Mouse (Mus musculus) neutrophil, adult 5-6 weeks (primary cell): ENCODE measurements around the gene Slc24a3. TPM values are rescaled to one million over a fixed set of nuclear protein-coding genes. Genes with fewer than 3 reads are reported as not detected.

Source experiments
- ATAC-seq: fragments of 151-379, 151-347 bp; 2 replicates; pipeline ENCODE4 v1.8.0; 2017; ENCODE audit warnings: mild to moderate bottlenecking, moderate TSS enrichment; ENCODE audit not compliant: insufficient number of reproducible peaks, poor library complexity, low FRiP score, severe bottlenecking; ENCODE audit errors: extremely low read depth
- total RNA-seq: library from RNA; stranded (forward); fragments of 200-1000 nt; gene quantifications from 2 replicates; pipeline ENCODE4 v1.2.3, GENCODE M21; 2017

Slc24a3 gene
- total RNA-seq, 1 experiment from 2014 or later = 1.0 TPM

DNA sequence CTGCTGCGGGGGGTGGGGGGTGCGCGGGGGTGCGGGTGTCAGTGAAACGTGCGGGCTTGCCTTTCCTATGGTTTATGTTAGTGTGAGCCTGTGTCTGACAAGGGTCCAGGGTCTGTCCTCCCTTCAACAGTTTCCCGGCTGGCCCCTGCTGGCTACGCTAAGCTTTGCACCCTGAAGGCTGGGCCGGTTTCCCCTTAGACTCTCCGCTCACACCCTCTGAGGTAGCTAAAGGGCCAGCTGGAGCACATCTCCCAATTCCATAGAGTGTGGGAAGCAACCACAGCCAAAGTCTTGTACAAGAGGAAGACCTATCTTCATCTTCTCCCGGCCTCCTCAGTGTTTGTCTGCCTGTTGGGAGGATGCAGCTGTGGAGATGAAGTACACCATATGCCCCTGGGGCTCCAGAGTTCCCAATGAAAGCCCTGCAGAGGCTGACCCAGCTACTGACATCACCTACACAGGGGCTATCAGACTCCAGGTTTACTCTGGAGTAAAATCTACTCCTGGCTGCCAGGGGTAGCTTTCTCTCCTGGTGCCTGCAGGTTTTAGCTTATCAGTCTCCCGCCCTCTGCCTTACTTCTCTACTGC, 487.9 kb downstream of the Slc24a3 start:
- no peak for ATAC-seq

DNA sequence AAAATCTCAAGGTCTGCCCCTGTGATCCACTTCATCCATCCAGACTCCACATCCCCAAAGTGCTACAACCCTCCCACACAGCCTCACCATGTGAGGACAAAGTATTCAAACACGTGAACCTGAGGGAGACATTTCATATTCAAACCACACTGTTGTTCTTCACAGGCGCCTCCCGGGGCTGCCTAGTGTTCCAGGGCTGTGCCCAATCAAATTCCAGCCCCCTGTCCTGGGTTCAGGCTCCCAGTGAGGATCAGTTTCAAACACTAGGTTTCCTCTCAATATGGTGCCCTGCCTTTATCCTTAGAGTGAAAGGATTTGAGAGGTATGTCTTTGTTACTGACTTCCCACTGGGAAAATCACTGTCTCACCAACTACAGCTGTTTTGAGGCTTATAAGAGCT, 488.6 kb downstream of the Slc24a3 start:
- no peak for ATAC-seq

DNA sequence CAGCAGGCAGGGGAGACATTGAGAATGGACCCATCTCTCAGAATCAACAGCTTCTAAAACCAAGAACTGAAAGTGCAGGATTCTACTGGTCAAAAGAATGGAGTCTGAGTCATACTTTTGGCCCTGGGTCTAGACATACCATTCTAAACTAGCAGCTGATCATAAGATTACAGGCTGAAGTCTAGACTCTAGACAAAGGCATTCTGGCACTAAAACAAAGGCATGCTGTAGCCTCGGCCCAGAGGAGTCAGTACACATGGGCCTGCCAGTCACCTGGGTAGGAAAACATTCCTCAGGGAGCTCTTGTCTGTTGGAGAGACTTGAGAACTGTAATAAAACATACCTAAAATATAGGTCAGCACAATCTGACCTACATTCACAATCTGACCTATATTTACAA, 489.2 kb downstream of the Slc24a3 start:
- no peak for ATAC-seq

DNA sequence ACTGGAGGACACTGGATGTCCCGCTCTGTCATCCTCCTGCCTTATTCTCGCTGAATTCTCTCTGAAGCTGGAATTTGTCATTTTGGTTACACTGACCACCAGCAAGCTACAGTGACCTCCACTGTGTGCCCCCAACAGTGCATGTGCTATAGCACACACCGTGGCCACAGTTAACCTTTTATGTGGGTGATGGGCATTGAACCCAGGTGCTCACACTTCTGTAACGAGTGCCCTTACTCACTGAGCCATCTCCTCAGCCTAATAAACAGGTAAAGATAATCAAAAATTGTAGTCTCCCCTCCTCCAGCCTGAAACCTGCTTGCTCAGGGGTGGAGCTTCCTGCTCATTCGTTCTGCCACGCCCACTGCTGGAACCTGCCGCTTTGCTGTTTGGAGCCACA, 493.7 kb downstream of the Slc24a3 start:
- ATAC-seq = no peak

DNA sequence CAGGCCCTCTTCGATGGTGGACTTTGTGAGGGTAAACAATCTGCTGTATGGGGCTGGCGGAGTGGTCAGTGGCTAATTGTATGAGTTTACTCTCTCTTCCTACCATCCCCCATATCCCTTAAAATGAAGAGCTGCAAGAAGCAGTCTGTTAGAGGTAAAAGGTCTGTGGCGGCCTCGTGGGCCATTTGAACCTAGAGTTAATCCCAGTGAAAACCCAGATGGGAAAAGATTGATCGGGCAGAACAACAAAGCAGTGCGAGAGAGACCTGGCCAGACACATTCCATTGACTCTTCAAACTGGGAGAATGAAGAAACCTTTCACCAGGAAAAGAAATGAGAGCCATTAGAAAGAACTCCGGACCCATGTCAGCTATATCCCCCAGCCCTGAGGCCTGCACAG, 496.3 kb downstream of the Slc24a3 start:
- no peak for ATAC-seq

DNA sequence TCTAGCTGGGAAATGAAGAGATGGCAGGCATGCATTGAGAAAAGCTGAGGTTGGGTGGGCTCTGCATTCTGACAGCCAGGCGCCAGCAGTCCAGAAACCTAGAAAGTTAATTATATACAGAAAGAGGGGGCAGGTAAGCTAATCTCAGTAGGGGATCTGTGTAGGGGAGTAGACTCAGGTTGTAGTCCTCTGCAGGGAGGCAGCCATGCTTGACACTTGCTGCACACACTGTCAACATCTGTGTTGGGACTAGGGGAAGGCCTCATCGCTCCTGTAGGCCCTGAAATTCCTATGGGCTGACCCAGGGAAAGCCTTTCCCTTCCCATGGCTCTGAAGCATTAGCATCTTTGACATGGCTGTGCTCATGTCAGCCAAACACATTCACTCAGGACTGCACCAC, 496.8 kb downstream of the Slc24a3 start:
- ATAC-seq = no peak

DNA sequence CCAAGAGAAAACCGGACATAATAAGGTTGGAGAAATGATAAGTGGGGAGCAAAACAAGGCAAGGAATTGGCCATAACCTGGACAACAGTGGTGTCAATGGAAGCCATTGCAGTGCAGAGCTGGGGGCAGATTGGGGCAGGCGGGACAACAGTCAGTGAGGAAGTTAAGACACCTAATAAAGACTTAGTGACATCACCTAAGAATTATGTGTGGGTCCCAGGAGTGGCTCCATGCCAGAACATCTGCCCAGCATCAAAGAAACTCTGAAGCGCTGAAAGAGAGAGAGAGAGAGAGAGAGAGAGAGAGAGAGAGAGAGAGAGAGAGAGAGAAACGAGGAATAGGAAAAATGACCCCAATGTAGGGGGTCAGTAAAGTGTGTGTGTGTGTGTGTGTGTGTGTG, 500.6 kb downstream of the Slc24a3 start:
- no peak for ATAC-seq

DNA sequence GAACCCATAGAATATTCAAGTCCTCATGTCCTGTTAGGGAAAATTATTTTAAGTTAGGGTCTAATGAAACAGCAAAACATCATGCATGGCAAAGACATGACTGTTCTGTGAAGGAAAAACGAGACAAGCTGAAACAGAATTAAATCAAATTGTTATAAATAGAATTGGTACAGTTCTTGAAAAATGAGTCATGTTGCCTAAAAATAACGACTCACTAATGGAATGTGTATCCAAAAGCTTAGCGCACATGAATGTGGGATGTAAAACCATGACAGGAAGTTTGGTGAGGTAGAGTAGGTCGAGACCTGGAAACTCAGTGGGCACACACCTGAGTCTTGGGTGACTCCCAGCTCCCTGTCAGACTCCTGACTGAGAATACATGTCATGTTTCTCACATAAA, 502.6 kb downstream of the Slc24a3 start:
- no peak for ATAC-seq

DNA sequence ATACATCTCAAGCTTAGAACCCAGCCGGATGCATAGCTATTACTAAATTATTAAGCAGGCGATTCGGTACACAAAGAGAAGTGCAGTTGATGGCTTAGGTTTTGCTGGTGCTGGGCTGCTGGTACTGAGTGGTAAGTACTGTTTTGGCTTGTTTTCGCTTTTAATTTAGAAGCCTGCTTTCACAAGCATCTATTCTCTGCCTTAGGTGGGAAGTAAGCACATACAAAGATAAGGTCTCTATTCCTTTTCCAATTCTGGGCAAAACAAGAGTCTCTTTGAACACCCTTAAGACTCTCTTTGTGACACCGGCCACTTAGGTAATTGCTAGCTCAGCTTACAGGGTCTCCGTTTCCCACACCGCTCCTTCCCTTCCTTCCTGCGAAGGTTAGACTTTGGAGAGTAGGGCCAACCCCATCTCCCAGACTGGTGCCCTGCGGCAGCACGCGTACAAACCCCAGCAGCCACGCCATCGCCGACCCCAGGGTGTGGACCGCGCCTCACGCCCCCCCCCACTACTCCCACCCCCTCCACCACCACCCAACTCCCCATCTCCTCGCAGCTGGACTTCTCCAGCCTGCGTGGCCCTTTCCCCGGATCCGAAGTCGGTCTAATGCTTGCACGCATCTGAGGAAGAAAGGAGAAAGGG, 507.1 kb downstream of the Slc24a3 start:
- no peak for ATAC-seq

DNA sequence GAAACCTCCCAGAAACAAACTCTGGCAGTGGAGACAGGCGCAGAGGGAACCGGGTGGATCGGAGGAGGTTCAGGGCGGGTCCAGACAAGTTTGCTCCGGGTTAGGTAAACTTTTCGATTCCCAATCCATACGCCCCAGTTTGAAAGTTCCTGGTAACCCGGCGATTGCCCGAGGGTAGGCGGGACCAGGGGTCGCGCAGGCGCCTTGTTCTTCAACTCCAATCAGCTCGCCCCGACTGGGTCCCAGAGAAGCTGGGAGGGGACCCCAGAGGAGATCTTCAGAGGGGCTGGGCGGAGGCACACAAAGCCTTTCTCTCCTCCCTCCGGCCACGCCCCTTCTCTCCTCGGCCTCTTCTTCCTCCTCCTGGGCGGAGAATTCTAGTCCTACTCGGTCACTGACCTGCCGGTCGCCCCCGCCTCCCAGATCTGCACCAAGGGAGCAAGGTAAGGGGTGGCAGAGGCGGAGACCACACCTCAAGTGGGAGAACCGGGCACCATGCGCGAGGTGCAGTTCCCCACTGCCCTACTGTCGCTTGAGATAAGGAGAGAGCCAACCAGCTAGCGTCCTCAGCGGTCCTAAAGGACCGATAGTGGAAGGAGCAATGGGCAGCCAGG, 507.7 kb downstream of the Slc24a3 start, which contains the start of gene Rin2:
Gene Rin2, plus strand, starts transcription at position 74 of the 614 bp plus-strand sequence.
- ATAC-seq = no peak

DNA sequence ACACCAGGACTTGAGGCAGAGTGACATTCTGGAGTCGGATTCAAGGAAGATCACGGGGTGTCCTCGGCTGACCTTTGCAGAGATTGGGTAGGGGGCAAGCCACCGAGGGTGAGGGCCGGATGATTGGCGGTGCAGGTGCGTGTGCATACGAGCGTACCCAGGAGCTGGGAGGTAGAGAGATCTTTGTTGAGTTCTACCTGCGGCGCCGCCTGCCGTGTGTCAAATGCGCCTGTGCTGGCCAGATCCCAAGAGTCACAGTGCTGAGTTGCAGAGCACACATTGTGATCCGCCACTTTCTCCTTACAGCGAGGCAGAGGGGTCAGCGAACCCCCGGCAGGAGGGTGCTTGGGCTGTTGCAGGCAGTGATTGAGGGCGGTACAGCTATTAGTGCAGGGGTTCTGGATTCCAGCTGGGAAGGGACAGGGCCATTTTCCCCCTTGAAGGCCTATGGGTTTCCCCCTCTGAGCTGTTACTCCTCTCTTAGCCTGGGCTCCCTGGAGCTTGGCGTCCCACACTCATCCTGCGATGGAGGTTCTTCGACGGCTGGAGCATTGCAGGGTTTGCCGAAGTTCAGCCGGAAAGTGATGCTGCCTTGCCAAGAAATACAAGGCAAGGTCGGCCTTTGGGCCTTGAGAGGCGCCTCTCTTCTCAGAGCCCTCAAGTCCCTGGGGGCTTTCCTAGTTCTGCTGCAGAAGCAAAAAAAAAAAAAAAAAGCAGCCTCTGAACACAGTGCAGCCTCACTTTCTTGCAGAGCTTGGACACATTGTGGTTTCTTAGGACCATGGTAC, 508.4 kb downstream of the Slc24a3 start:
- 0 out of 2 replicates have a peak, but pooled peaks have one; percentile 15 for ATAC-seq

DNA sequence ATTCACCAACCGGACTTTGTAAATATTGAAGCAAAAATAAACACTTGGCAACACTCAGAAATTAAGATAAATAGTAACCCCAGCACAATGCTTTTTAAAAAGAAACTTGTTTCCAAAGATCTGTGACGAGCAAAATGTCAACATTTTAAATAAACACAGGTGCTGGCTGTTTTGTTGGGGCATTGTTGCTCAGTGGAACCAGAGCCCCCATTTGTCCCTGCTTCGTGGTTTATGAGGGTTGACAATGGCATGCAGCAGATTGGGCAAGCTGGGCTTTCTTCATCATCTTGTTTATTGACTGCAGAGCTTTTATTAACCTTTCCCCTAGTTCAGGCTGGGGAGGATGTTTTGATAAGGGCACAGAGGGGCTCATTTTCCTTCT, 509.0 kb downstream of the Slc24a3 start:
- no peak for ATAC-seq

DNA sequence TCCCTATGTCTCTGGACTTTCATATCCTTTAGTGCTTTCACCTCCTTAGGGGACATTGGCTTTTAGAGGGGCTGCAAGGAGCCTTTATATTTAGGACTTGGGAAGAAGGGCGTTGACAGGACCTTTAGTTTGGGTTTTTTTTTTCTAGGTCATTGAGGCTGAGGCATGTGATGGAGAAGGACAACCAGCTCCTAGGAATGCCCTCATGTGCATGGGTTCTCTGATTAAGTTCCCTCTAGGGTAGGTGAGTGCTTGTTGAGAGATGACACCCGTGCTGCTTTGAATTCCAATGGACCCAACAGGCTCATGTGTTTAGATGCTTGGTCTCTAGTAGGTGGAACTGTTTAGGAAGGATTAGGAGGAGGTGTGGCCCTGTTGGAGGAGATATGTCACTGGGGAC, 509.4 kb downstream of the Slc24a3 start:
- no peak for ATAC-seq

DNA sequence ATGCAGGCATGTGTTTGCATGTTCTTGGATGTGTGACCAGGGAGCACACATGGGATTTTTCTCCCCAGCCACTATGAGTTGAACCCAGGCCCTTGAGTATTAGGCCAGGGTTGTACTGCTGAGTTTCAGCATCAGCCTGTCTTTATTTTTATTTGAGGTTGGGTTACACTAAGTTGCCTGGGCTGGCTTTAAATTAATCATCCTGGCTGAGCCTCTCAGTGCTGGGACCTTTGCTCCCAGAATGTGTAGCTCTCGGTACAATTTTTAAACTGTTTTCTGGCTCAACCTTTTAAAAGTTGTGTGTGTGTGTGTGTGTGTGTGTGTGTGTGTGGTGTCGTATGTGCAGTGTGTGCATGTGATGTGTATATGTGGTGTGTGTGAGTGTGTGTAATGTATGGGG, 512.6 kb downstream of the Slc24a3 start:
- ATAC-seq = no peak

DNA sequence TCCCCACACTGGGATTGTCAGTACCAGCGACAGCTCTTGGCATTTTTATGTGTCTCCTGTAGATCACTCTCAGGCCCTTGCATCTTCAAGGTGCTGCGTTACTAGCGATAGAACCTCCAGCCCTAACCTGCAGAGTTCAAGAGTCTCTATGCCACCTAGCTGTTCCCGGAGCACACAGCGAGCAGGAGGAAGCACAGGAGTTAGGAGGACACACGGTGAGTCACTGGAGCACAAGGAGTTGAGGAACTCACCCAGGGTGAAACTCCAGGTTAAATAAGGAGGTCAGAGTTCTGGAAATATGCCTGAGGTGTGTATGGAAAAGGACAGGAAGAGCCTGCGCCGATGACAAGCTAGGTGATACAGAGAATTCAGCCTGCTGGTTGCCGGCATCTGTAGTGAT, 513.2 kb downstream of the Slc24a3 start:
- ATAC-seq = no peak

DNA sequence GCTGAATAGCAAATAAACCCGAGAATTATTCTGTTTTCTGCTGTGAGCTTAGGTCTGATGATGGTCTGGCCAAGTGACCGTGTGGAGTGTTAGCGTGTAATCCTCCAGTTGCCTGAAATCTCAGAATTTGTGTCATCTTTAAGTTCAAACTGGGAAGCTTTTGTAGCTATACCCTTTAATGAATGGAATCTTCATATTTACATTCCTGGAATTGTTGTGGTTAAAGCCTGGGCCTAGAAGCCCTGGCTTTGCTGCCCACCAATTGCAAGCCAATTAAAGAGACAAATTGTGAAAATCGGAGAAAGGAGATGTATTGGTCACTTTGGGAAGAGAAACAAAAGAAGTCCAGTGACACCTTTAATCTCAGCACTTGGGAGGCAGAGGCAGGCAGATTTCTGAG, 514.1 kb downstream of the Slc24a3 start:
- no peak for ATAC-seq

DNA sequence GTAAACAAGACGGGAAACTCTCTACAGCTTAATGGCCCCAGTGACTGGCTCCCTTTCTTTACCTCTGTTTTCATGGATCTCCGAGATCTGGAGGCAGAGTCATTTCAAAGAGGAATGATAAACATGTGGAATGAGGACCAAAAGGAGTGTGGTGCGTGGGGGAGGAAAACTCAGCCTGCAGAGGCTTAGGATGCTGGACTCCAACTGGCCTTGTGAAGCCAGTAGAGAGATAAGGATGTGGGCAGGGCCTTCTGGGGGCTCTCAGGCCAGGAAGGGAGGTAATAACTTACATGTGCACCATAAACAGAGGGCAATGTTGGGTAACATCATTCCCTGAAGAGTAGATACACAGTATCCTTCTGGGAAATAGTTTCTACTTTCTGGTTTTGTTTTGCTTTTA, 515.4 kb downstream of the Slc24a3 start:
- no peak for ATAC-seq

DNA sequence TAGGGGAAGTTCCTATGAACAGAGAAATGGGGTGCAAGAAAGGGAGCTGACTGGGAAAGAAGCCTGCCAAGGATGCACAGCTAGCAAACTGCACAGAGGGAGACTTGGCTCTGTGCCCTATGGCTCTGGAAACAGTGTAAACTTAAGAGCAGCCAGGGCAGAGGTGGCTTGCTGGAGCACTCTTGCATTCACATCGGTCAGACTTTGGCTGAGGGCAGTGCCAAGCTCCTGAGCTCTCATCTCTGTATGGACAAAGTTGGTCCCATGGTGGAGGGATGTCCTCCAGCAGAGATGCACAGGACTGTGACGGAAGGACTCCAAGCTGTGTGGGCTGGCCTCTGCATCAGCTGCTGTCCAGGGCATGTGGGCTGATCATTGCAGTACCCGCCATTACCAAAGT, 516.0 kb downstream of the Slc24a3 start:
- no peak for ATAC-seq

DNA sequence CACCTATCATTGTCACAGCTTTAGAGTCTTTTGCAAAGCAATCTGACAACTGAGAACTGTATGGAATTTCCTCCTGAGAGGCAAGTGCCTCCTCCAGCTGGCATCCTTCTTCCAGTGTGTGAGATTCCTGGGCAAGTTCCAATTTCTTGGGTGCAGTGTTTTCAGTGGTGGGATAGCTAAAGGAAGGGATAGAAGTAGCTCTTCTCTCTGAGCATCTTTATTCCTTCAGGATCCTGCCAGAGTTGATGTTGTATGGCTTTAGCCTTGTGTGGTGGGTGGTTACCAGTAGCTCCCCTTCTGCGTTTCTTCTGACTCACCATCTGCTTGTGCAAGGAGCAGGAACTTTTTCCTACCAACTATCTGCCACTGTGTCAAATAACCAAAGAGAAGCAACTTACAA, 516.6 kb downstream of the Slc24a3 start:
- ATAC-seq = no peak

DNA sequence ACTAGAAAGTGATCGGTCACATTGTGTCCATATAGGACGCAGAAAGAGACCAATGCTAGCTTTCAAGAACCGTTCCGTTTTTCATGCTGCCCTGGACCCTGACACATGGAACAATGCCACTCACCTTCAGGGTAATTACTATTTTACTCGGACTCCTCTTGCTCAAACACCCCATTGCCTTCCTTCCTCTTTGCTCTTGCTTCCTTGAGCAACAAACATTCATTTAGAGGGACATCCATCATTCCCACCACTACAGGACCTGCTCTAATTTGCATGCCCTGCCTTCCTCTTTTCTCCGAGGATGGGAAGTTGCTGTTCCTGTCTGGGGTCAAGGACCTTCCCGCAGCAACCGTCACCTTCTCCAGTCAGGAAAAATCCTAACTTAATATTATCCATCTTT, 517.3 kb downstream of the Slc24a3 start:
- no peak for ATAC-seq
